Comparison of ENCODE assay signal across 17 mouse cellular contexts in the genomic region with DNA sequence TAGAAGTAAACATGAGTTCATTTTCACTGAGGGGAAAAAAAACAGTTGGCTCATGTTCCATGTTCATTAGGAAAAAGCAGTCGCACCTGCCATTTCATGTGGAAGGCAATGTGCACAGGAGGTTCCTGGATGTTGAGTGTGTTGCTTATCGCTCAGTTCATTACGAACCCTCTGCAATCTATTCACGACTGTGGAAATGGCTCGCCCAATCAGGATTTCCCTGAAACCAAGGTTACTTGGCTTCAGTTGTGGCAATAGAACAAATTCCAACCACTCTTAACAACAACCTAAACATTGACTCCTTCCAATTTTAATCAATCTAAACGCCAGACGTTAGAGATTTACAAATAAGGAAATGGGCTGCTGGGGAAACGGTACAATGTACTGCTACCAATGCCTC.
A peak's percentile ranks its signal among the peaks of the same experiment; 100 is the strongest.
DNase-seq lines count a peak whose midpoint lies in the region; ATAC-seq and TF ChIP-seq lines count a peak whose summit lies in the region.
"Had no signal": no experiment of that assay in that cellular context is flagged by ENCODE, and none has a peak within 500 bp of the region (broad histone marks: within the 10 kb centered on the region; RNA-seq: fewer than 3 reads in every experiment).

No protein-coding gene starts in this region.

- no peak for DNase-seq in forebrain, embryonic 10.5 days (ENCODE audit: extremely low spot score, low spot score)
- peak; percentile 43 for DNase-seq in hindbrain, postnatal 0 days (ENCODE audit: low spot score)
- no peak for DNase-seq in hindbrain, embryonic 11.5 days (ENCODE audit: low spot score)
- DNase-seq in brain, adult 2 months (ENCODE audit: low read depth, low spot score) = peak; percentile 16
- no peak for DNase-seq in thymus, postnatal 14 days
- DNase-seq in adrenal gland, postnatal 10 days = no peak
- DNase-seq: cerebellum, adult 8-10 months; embryo, embryonic 11 days; kidney, postnatal 14 days; layer of hippocampus, postnatal 36 days; right cerebral cortex, postnatal 4 days had no signal

- no peaks in the 10 kb centered on the region for H3K36me3 ChIP-seq in forebrain, embryonic 15.5 days
- H3K36me3 ChIP-seq in forebrain, embryonic 10.5 days (replicated peaks) = no peaks in the 10 kb centered on the region
- H3K36me3 ChIP-seq in hindbrain, postnatal 0 days (ENCODE audit: insufficient read depth, low read length) = no peaks in the 10 kb centered on the region
- H3K36me3 ChIP-seq in hindbrain, embryonic 11.5 days (ENCODE audit: control insufficient read depth, insufficient read depth, low read length) = no peaks in the 10 kb centered on the region
- no peaks in the 10 kb centered on the region for H3K36me3 ChIP-seq in heart, embryonic 15.5 days
- H3K36me3 ChIP-seq: intestine, embryonic 15.5 days; neural tube, embryonic 13.5 days had no signal

- no peaks in the 10 kb centered on the region for H3K27me3 ChIP-seq in forebrain, embryonic 15.5 days
- H3K27me3 ChIP-seq in forebrain, embryonic 10.5 days (ENCODE audit: poor library complexity, severe bottlenecking) = no peaks in the 10 kb centered on the region
- H3K27me3 ChIP-seq in hindbrain, postnatal 0 days (ENCODE audit: insufficient read depth, low read length) = no peaks in the 10 kb centered on the region
- H3K27me3 ChIP-seq in hindbrain, embryonic 11.5 days (ENCODE audit: control insufficient read depth, insufficient read depth, low read length) = no peaks in the 10 kb centered on the region
- H3K27me3 ChIP-seq in heart, embryonic 15.5 days = no peaks in the 10 kb centered on the region
- H3K27me3 ChIP-seq: intestine, embryonic 15.5 days; megakaryocyte, embryonic 14.5 days; neural tube, embryonic 13.5 days had no signal

- 65% methylated on average over 8 of the region's 8 CpGs for WGBS in forebrain, embryonic 15.5 days
- 92% methylated on average over 8 of the region's 8 CpGs for WGBS in forebrain, embryonic 10.5 days
- 65% methylated on average over 8 of the region's 8 CpGs for WGBS in hindbrain, postnatal 0 days
- WGBS in hindbrain, embryonic 11.5 days = 88% methylated on average over 8 of the region's 8 CpGs
- WGBS in heart, embryonic 15.5 days = 39% methylated on average over 8 of the region's 8 CpGs

- no peaks in the 10 kb centered on the region for H3K9me3 ChIP-seq in forebrain, embryonic 15.5 days
- no peaks in the 10 kb centered on the region for H3K9me3 ChIP-seq in forebrain, embryonic 10.5 days
- H3K9me3 ChIP-seq in hindbrain, postnatal 0 days (ENCODE audit: low read length) = no peaks in the 10 kb centered on the region
- H3K9me3 ChIP-seq in hindbrain, embryonic 11.5 days (ENCODE audit: control insufficient read depth, low read length) = no peaks in the 10 kb centered on the region
- no peaks in the 10 kb centered on the region for H3K9me3 ChIP-seq in heart, embryonic 15.5 days (replicated peaks)
- H3K9me3 ChIP-seq: intestine, embryonic 15.5 days; megakaryocyte, embryonic 14.5 days; neural tube, embryonic 13.5 days had no signal

- no peak for TF ChIP-seq CTCF in hindbrain, postnatal 0 days (IDR thresholded peaks at IDR 0.05; ENCODE audit: low read depth)

- no peak overlapping the region for H3K27ac ChIP-seq in forebrain, embryonic 15.5 days (replicated peaks)
- H3K27ac ChIP-seq in forebrain, embryonic 10.5 days = no peak overlapping the region
- no peak overlapping the region for H3K27ac ChIP-seq in hindbrain, postnatal 0 days
- no peak overlapping the region for H3K27ac ChIP-seq in hindbrain, embryonic 11.5 days (ENCODE audit: low read depth, low read length)
- H3K27ac ChIP-seq in heart, embryonic 15.5 days = peak overlapping the region; percentile 92
- H3K27ac ChIP-seq: intestine, embryonic 15.5 days; neural tube, embryonic 13.5 days had no signal

- peak; percentile 71; the same call in 1 of the 2 replicates for ATAC-seq in forebrain, embryonic 15.5 days (replicated peaks)
- ATAC-seq in hindbrain, postnatal 0 days = no peak
- ATAC-seq in hindbrain, embryonic 11.5 days (ENCODE audit: low FRiP score) = no peak
- ATAC-seq in heart, embryonic 15.5 days (replicated peaks; ENCODE audit: insufficient number of reproducible peaks, insufficient read depth, low FRiP score, low read depth) = no peak
- ATAC-seq: intestine, embryonic 15.5 days had no signal

- no peaks in the 10 kb centered on the region for H3K4me1 ChIP-seq in forebrain, embryonic 15.5 days
- peaks cover 11% of the 10 kb centered on the region for H3K4me1 ChIP-seq in forebrain, embryonic 10.5 days
- no peaks in the 10 kb centered on the region for H3K4me1 ChIP-seq in hindbrain, postnatal 0 days (ENCODE audit: insufficient read depth, low read length)
- no peaks in the 10 kb centered on the region for H3K4me1 ChIP-seq in hindbrain, embryonic 11.5 days (replicated peaks; ENCODE audit: control insufficient read depth, insufficient read depth, low read length)
- H3K4me1 ChIP-seq in heart, embryonic 15.5 days (replicated peaks) = peaks cover 14% of the 10 kb centered on the region
- H3K4me1 ChIP-seq: neural tube, embryonic 13.5 days had no signal

- H3K4me2 ChIP-seq in forebrain, embryonic 15.5 days (replicated peaks) = no peak overlapping the region
- H3K4me2 ChIP-seq in hindbrain, postnatal 0 days (ENCODE audit: low read depth, low read length) = no peak overlapping the region
- H3K4me2 ChIP-seq in hindbrain, embryonic 11.5 days (replicated peaks; ENCODE audit: low read depth, low read length) = no peak overlapping the region
- H3K4me2 ChIP-seq in heart, embryonic 15.5 days = no peak overlapping the region
- H3K4me2 ChIP-seq: intestine, embryonic 15.5 days; liver, embryonic 11.5 days; neural tube, embryonic 13.5 days had no signal

- no peak overlapping the region for H3K9ac ChIP-seq in forebrain, embryonic 15.5 days (replicated peaks)
- H3K9ac ChIP-seq in hindbrain, postnatal 0 days (replicated peaks; ENCODE audit: low read length) = no peak overlapping the region
- no peak overlapping the region for H3K9ac ChIP-seq in hindbrain, embryonic 11.5 days (ENCODE audit: low read depth, low read length)
- no peak overlapping the region for H3K9ac ChIP-seq in heart, embryonic 15.5 days
- H3K9ac ChIP-seq: intestine, embryonic 15.5 days; neural tube, embryonic 13.5 days had no signal

- no peak overlapping the region for H3K4me3 ChIP-seq in forebrain, embryonic 15.5 days
- H3K4me3 ChIP-seq in forebrain, embryonic 10.5 days = no peak overlapping the region
- H3K4me3 ChIP-seq in hindbrain, postnatal 0 days (ENCODE audit: low read length) = no peak overlapping the region
- no peak overlapping the region for H3K4me3 ChIP-seq in hindbrain, embryonic 11.5 days (ENCODE audit: low read depth, low read length)
- H3K4me3 ChIP-seq in heart, embryonic 15.5 days = no peak overlapping the region
- H3K4me3 ChIP-seq: intestine, embryonic 15.5 days; megakaryocyte, embryonic 14.5 days; neural tube, embryonic 13.5 days had no signal

Comparison
In these comparisons a context has a peak if more than half of its experiments do, and no peak if none do; other contexts are left out.
1. DNase-seq: peak in hindbrain, postnatal 0 days (single experiment) and brain, adult 2 months (single experiment); none in forebrain, embryonic 10.5 days (single experiment), hindbrain, embryonic 11.5 days (single experiment), thymus, postnatal 14 days (single experiment) and adrenal gland, postnatal 10 days (single experiment).